Mouse (Mus musculus) kidney, embryonic 14.5 days (tissue): ENCODE data around the gene Btnl2. TPM values are rescaled to one million over a fixed set of nuclear protein-coding genes. Genes with fewer than 3 reads are reported as not detected.
"Not testable (repeated sequence)": the region's sequence is repeated elsewhere in the genome, so short reads cannot be mapped to it uniquely, and the experiment has no call there.

ENCODE experiments used
- ATAC-seq: fragments of 200-750 bp; cut with Nextera tagmentation; 2 replicates; pipeline ENCODE4 v1.8.0; 2017; ENCODE audit warnings: moderate number of reproducible peaks, mild to moderate bottlenecking, moderate TSS enrichment, moderate library complexity; ENCODE audit not compliant: low FRiP score, low TSS enrichment
- H3K27ac ChIP-seq: fragments of 300-500 bp; sonication (generic); 2 replicates; pipeline ENCODE4 v1.5.1; 2014; ENCODE audit warnings: low read depth, mild to moderate bottlenecking, low read length, moderate library complexity, mixed read lengths
- H3K27me3 ChIP-seq: fragments of 300-500 bp; sonication (generic); 2 replicates; pipeline ENCODE4 v1.6.1; 2014; ENCODE audit warnings: mild to moderate bottlenecking, low read length; ENCODE audit not compliant: control insufficient read depth, insufficient read depth
- H3K36me3 ChIP-seq: fragments of 300-500 bp; sonication (generic); 2 replicates; pipeline ENCODE4 v1.6.1; 2014; ENCODE audit warnings: low read length, mixed read lengths; ENCODE audit not compliant: control insufficient read depth, insufficient read depth
- H3K4me1 ChIP-seq: fragments of 300-500 bp; sonication (generic); 2 replicates; pipeline ENCODE4 v1.6.1; 2014; ENCODE audit warnings: low read length, mixed read lengths; ENCODE audit not compliant: control insufficient read depth, insufficient read depth
- H3K4me2 ChIP-seq: fragments of 300-500 bp; sonication (generic); replicated peaks from 2 replicates; pipeline ENCODE4 v1.6.1; 2014; ENCODE audit warnings: low read depth, mild to moderate bottlenecking, low read length
- H3K4me3 ChIP-seq: fragments of 300-500 bp; sonication (generic); 2 replicates; pipeline ENCODE4 v1.5.1; 2014; ENCODE audit warnings: mild to moderate bottlenecking, low read length
- H3K9ac ChIP-seq: fragments of 300-500 bp; sonication (generic); 2 replicates; pipeline ENCODE4 v1.6.1; 2014; ENCODE audit warnings: low read depth, mild to moderate bottlenecking, low read length, moderate library complexity
- H3K9me3 ChIP-seq: fragments of 300-500 bp; sonication (generic); 2 replicates; pipeline ENCODE4 v1.6.1; 2016; ENCODE audit warnings: low read length; ENCODE audit not compliant: control insufficient read depth
- WGBS: fragments of 180-500 bp; shearing (Covaris S2); extraction: QIAGEN DNeasy Blood & Tissue Kit; methylation state at CpG from one replicate; pipeline ENCODE4 v1.1.7; 2014; 5-methylcytosine and 5-hydroxymethylcytosine counted together
- polyA plus RNA-seq: library from polyadenylated mRNA; unstranded; fragments of >200 nt; fragmentation: Nextera tagmentation; extraction: Ambion mirVana; gene quantifications from 2 replicates; pipeline ENCODE4 v1.2.1, GENCODE M21; 2014

The Btnl2 gene
- polyA plus RNA-seq, result 0.14 TPM in 1 of 2 replicates, not detected in the other

DNA sequence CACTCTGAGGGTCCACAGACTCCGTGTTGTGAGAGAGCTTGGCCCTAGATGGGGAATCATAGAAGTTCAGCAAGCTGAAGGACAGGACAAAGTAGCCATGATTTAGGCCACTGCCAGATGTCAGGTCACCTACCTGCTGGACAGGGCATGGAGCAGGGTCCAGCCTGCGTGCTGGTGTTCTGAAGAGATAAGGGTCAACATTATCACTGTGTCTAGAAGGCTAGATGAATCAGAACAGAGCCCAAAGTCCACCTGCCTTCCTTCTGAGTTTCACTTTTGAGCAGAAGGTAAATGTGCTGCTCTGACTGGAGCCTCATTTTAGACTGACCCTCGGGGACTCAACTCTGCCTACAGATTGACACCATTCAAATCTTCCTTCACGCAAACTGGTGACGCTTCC is at the start of gene Btnl2:
Btnl2 (plus strand) TSS at position 284 of the 400 bp plus-strand sequence.
- Histone ChIP-seq H3K36me3 (no peaks in the 10 kb centered on the region), H3K9me3 (0 out of 2 replicates have a peak, but pooled peaks cover 2% of the 10 kb centered on the region), H3K27ac (no peak within 1 kb of the TSS), H3K9ac (no peak within 1 kb of the TSS), H3K4me1 (no peaks in the 10 kb centered on the region), H3K4me3 (no peak within 1 kb of the TSS), H3K4me2 (no peak within 1 kb of the TSS), H3K27me3 (no peaks in the 10 kb centered on the region)
- WGBS, result 91% methylated on average over 5 of the region's 5 CpGs
- no peak for ATAC-seq

DNA sequence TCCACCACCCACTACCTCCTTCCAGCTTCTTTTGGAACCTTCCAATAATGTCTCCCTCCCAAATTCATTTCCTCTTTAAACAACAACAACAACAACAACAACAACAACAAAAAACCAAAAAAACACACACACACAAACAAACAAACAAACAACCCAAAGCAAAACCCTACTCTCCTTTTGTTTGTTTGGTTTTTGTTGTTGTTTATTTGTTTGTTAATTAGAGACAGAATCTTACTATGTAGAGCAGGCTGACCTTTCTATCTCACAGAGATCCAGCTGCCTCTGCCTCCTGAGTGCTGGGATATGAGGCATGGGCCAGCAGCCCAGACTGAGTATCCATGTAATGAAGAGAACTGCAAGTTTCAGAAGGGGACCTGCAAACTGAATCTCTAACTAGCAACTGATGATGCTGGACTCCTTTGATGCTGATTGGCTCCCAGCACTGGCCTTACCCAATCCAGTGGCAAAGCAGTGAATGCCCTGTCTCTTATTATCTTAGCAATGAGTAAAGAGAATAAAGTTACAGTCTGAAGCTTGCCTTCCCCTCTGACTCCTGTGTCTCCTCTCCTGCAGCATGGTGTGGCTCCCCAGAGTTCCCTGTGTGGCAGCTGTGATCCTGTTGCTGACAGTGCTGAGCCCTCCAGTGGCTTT is 49.1 kb upstream of the Btnl2 start, which contains the start of gene H2-Eb1:
H2-Eb1 (plus strand) TSS at position 488 of the 651 bp plus-strand sequence.
- no peaks in the 10 kb centered on the region for H3K27me3 ChIP-seq
- H3K9me3 ChIP-seq, result no peaks in the 10 kb centered on the region
- H3K4me1 ChIP-seq, result peaks cover 3% of the 10 kb centered on the region; the same call in 1 of the 2 replicates
- no peak within 1 kb of the TSS for H3K9ac ChIP-seq
- H3K36me3 ChIP-seq, result no peaks in the 10 kb centered on the region
- H3K4me3 ChIP-seq, result no peak within 1 kb of the TSS
- no peak within 1 kb of the TSS for H3K27ac ChIP-seq
- H3K4me2 ChIP-seq, result no peak within 1 kb of the TSS
- ATAC-seq, result peak; percentile 87

DNA sequence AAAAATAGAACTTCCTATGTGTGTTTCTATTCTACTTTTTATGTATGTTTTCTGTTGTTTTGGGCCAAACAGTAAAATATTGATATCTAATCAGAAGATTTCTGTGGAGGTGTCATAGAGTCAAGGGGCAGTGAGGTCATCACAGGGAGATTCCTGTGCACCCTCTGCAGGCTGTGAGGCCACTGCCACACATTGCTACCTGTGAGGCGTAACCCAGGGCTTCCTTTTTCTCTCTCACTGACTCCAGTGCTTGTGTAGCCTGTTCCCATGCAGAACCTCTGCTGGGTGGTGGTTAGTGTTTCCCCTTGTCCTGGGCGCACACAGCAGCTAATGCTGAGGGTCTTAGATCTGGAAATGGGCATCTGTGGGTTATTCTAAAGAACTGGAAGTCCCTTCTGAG is 48.2 kb upstream of the Btnl2 start:
- H3K27me3 ChIP-seq, result no peaks in the 10 kb centered on the region
- no peak overlapping the region for H3K9ac ChIP-seq
- no peak overlapping the region for H3K4me3 ChIP-seq
- H3K9me3 ChIP-seq, result no peaks in the 10 kb centered on the region
- no peaks in the 10 kb centered on the region for H3K36me3 ChIP-seq
- 88% methylated on average over 2 of the region's 2 CpGs for WGBS
- no peak overlapping the region for H3K27ac ChIP-seq
- no peak overlapping the region for H3K4me2 ChIP-seq
- H3K4me1 ChIP-seq, result peaks cover 3% of the 10 kb centered on the region; the same call in 1 of the 2 replicates
- no peak for ATAC-seq

DNA sequence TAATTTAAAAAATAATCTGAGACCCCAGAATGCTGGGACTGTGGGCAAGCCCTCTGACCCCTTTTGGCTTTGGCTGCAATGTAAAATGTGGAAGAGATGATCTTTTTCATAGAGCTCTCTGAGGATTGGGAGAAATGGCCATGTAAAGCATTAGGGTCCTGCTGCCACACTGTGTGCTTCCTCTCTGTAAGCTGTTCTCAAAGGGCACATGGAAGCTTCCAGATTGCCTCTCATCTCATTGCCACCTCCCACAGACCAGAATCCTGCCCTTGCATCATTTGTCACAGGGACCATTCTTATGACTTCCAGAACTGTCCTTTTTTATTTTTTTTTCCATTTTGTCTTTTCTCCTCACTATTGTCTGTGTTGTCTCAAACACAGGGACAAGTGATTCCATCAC is 47.4 kb upstream of the Btnl2 start:
- no peaks in the 10 kb centered on the region for H3K27me3 ChIP-seq
- H3K4me2 ChIP-seq, result no peak overlapping the region
- no peak for ATAC-seq
- H3K9ac ChIP-seq, result no peak overlapping the region
- H3K9me3 ChIP-seq, result no peaks in the 10 kb centered on the region
- H3K4me1 ChIP-seq, result peaks cover 3% of the 10 kb centered on the region; the same call in 1 of the 2 replicates
- H3K36me3 ChIP-seq, result no peaks in the 10 kb centered on the region
- H3K4me3 ChIP-seq, result no peak overlapping the region
- no peak overlapping the region for H3K27ac ChIP-seq

DNA sequence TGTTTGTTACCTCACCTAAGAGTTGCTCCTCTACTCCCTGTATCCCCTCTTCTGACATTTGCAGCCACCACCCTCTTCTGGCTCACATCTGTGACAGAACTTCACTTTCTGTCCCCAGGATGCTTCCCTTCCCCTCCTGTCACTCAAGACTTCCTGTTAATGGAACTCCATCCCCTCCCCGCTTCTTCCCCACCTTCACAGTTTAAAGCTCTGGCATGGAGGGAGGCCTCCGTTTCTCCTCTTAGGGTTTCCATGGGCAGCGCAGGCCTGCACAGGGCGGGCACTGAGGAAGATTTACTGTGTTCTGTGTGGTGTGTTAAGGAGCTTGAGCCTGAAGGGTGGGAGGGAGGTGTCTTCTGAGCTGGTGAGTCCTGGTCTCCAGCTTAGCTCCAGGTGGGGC is 46.5 kb upstream of the Btnl2 start:
- no peaks in the 10 kb centered on the region for H3K36me3 ChIP-seq
- peaks cover 3% of the 10 kb centered on the region; the same call in 1 of the 2 replicates for H3K4me1 ChIP-seq
- H3K27me3 ChIP-seq, result no peaks in the 10 kb centered on the region
- ATAC-seq, result no peak
- no peaks in the 10 kb centered on the region for H3K9me3 ChIP-seq
- no peak overlapping the region for H3K9ac ChIP-seq
- 77% methylated on average over 4 of the region's 4 CpGs for WGBS
- no peak overlapping the region for H3K4me2 ChIP-seq
- H3K4me3 ChIP-seq, result no peak overlapping the region
- no peak overlapping the region for H3K27ac ChIP-seq

DNA sequence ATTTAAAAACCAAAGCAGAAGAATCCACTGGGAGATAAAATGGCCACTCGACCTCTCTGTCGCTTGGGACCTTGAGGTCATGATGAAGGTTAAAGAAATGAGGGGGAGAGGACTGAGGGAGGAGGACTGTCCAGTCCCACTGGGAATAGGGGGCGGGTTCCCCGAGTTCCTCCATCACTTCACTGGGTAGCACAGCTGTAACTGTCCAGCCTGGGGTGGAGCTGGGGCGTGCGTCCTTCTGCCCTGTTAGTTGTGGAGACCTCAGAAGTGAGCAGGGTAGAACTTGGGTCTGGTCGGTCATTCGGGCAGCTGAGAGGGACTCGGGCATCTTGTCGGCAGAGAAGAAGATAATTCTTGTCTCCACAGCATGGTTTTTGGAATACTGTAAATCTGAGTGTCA is 45.4 kb upstream of the Btnl2 start:
- Histone ChIP-seq H3K9me3 (no peaks in the 10 kb centered on the region), H3K9ac (peak overlapping the region; percentile 57; the same call in 1 of the 2 replicates), H3K4me2 (peak overlapping the region; percentile 76), H3K4me1 (peaks cover 3% of the 10 kb centered on the region; the same call in 1 of the 2 replicates), H3K36me3 (no peaks in the 10 kb centered on the region), H3K27ac (no peak overlapping the region; the same call in 1 of the 2 replicates), H3K27me3 (no peaks in the 10 kb centered on the region), H3K4me3 (peak overlapping the region; percentile 61)
- ATAC-seq, result no peak
- 25% methylated on average over 10 of the region's 10 CpGs for WGBS

DNA sequence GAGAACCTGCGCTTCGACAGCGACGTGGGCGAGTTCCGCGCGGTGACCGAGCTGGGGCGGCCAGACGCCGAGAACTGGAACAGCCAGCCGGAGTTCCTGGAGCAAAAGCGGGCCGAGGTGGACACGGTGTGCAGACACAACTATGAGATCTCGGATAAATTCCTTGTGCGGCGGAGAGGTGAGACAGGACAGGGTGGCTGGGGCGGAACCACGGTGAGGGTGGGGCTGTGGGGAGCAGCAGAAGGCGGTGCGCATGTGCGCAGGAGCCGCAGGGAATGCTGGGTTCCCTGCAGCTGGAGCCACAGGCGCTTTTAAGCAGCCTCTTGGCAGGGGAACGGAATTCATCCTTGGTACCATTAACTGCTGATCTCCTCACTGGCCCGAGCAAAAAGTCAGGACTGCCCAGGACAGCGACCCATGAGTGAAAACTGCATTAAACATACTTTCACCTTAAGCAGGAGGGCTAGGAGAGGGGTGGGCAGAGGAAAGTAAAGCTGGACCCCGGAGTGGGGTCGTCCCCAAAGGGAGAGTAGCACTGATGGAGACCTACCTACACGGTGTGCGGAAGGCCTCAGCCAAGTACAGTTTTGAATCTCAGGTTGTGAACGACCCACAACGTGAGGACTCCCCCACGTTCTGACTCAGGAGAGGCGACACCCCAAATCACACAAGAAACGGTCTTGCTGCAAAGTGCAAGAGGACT is 44.8 kb upstream of the Btnl2 start:
- Histone ChIP-seq H3K9ac (peak overlapping the region; percentile 57), H3K4me3 (peak overlapping the region; percentile 61), H3K27ac (no peak overlapping the region; the same call in 1 of the 2 replicates), H3K9me3 (no peaks in the 10 kb centered on the region), H3K27me3 (no peaks in the 10 kb centered on the region), H3K4me1 (peaks cover 3% of the 10 kb centered on the region; the same call in 1 of the 2 replicates), H3K4me2 (peak overlapping the region; percentile 76), H3K36me3 (no peaks in the 10 kb centered on the region)
- peak; percentile 84 for ATAC-seq
- 20% methylated on average over 38 of the region's 38 CpGs for WGBS

DNA sequence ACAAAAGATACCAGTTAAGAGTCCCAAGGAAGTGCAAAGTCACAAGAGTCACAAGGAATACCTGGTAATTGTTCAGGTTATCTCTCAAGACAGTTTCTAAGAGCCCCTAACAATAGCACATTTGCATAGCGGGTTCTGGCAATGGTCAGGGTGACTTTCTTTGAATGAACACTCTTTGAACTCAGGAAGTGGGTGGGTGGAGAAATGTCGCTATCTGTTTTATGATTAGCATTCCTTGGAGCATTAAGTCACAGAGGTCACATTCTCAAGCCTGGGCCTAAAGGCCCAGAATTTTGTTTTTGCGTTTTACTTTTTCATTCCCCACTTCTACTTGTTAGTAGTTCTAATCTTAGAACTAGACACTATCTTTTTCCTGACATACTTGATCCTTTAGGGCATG is 44.1 kb upstream of the Btnl2 start:
- H3K9ac ChIP-seq, ATAC-seq, H3K27ac ChIP-seq, H3K36me3 ChIP-seq, H3K4me2 ChIP-seq, H3K4me3 ChIP-seq, H3K27me3 ChIP-seq, H3K9me3 ChIP-seq, H3K4me1 ChIP-seq: not testable (repeated sequence)
- 82% methylated on average over 3 of the region's 3 CpGs for WGBS

DNA sequence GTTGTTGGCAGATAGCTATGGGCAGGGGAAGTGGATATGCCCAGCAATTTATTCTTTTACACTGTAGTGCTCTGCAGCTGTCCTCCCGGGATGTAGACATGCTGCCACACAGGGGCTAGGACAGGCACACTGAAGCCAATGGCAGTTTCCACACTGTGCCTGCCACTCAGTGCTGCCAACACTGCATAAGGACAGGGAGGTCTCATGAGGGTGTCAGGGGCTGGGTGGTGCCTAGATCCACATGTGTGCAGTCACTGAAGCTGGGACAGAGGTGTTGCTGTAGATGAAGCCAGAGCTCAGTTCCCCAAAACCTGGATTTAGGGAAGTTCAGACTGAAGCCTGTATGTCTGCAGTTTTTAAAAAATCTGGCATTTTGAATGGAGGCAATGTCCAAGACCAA is 42.4 kb upstream of the Btnl2 start:
- ATAC-seq, result no peak
- Histone ChIP-seq H3K4me3 (no peak overlapping the region), H3K36me3 (no peaks in the 10 kb centered on the region), H3K9ac (no peak overlapping the region), H3K9me3 (no peaks in the 10 kb centered on the region), H3K27ac (no peak overlapping the region), H3K27me3 (no peaks in the 10 kb centered on the region), H3K4me1 (peaks cover 3% of the 10 kb centered on the region; the same call in 1 of the 2 replicates), H3K4me2 (no peak overlapping the region)
- 92% methylated on average over 1 of the region's 1 CpGs for WGBS
